Mouse (Mus musculus) stomach, postnatal 0 days (tissue): ENCODE measurements at regions not wholly inside any gene's neighbourhood (a gene's known extent, or its start where the extent isn't known, plus 50 kb on each side); places are given as distances from the start of the nearest gene placed in this dataset.

Experiments used
- CTCF ChIP-seq: IDR thresholded peaks from 2 replicates; pipeline ENCODE4 v1.5.1; 2016; ENCODE audit warnings: antibody characterized with exemption, low read depth, mild to moderate bottlenecking, moderate library complexity
- EP300 ChIP-seq: optimal IDR thresholded peaks from 2 replicates; pipeline ENCODE3; 2016; ENCODE audit warnings: antibody characterized with exemption

DNA sequence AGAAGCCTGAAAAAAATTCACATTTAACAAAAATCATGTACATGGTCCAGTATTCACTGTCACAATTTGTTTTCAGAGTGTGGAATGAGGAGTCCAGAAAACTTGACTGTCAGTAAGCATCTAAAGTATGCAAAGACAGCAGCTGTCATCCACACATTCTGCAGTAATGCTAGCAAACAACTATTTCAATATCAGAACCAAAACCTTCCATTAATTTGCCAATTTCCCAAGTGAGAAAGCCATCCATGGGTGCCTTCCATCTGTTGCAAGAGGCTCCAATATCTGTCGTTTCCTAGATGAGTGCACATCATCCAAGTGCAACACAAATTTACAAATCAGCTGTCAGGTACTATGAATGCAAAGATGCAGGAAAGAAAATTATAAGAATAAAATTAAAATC lies 1092.1 kb downstream of the Kcnt2 start:
- no peak for TF ChIP-seq CTCF
- no peak for TF ChIP-seq EP300
